Mouse (Mus musculus) adrenal gland, postnatal 10 days (tissue): ENCODE measurements around the gene Trim29. TPM values are rescaled to one million over a fixed set of nuclear protein-coding genes. Genes with fewer than 3 reads are reported as not detected.
A peak's percentile ranks its signal among the peaks of the same experiment; 100 is the strongest.

Source experiments
- DNase-seq: peaks from one replicate; pipeline ENCODE4 v3.0.0; 2021; ENCODE audit warnings: mixed read lengths
- long read RNA-seq, 2 experiments: library from polyadenylated mRNA; stranded (forward); transcript quantifications; one replicate each; pipeline ENCODE4 v2.0.0; 2021
- total RNA-seq, 2 experiments: library from RNA; stranded (reverse); gene quantifications; 2 replicates each; pipeline ENCODE4 v1.2.3; 2021

Trim29 gene
- under 1 TPM in 1 of 2 experiments, not detected in 1; 0.12 TPM for total RNA-seq
- long read RNA-seq, experiment 1, result 0 reads
- long read RNA-seq, experiment 2, result 0 reads

- DNase-seq, result no peak
Measured at GRCm38 (mm10) chr9:43310538-43310937, at the start of gene Trim29. Gene Trim29, plus strand, starts transcription at chr9:43310848.

- no peak for DNase-seq
Measured at GRCm38 (mm10) chr9:43261124-43261907, 49.3 kb upstream of the Trim29 start.

GRCm38 (mm10) chr9:43261941-43262340, 48.7 kb upstream of the Trim29 start:
- no peak for DNase-seq

GRCm38 (mm10) chr9:43262390-43262789, 48.3 kb upstream of the Trim29 start:
- no peak for DNase-seq

GRCm38 (mm10) chr9:43262811-43263550, 47.7 kb upstream of the Trim29 start:
- no peak for DNase-seq

GRCm38 (mm10) chr9:43263946-43264451, 46.6 kb upstream of the Trim29 start:
- peak; percentile 73 for DNase-seq

GRCm38 (mm10) chr9:43265194-43265593, 45.5 kb upstream of the Trim29 start:
- no peak for DNase-seq

GRCm38 (mm10) chr9:43267357-43267756, 43.3 kb upstream of the Trim29 start:
- peak; percentile 51 for DNase-seq

GRCm38 (mm10) chr9:43269166-43269565, 41.5 kb upstream of the Trim29 start:
- no peak for DNase-seq

GRCm38 (mm10) chr9:43270723-43271252, 39.9 kb upstream of the Trim29 start:
- DNase-seq, result no peak

- no peak for DNase-seq
Measured at GRCm38 (mm10) chr9:43271761-43272518, 38.7 kb upstream of the Trim29 start.

- DNase-seq, result no peak
Measured at GRCm38 (mm10) chr9:43273735-43274134, 36.9 kb upstream of the Trim29 start.

- peak; percentile 89 for DNase-seq
Measured at GRCm38 (mm10) chr9:43284284-43284683, 26.4 kb upstream of the Trim29 start.

GRCm38 (mm10) chr9:43285281-43285680, 25.4 kb upstream of the Trim29 start:
- no peak for DNase-seq

- peak; percentile 85 for DNase-seq
Measured at GRCm38 (mm10) chr9:43286870-43287269, 23.8 kb upstream of the Trim29 start.

GRCm38 (mm10) chr9:43293058-43293457, 17.6 kb upstream of the Trim29 start:
- no peak for DNase-seq

GRCm38 (mm10) chr9:43300394-43300793, 10.3 kb upstream of the Trim29 start:
- no peak for DNase-seq

GRCm38 (mm10) chr9:43302989-43303388, 7.7 kb upstream of the Trim29 start:
- DNase-seq, result no peak

GRCm38 (mm10) chr9:43305882-43306281, 4.8 kb upstream of the Trim29 start:
- no peak for DNase-seq

GRCm38 (mm10) chr9:43309087-43309872, 1.4 kb upstream of the Trim29 start:
- no peak for DNase-seq

GRCm38 (mm10) chr9:43312190-43312589, 1.5 kb downstream of the Trim29 start:
- DNase-seq, result no peak
